Mouse (Mus musculus): Measurements from ENCODE around the gene Siglech. TPM values are rescaled to one million over a fixed set of nuclear protein-coding genes. Genes with fewer than 3 reads are reported as not detected.
"Not testable (repeated sequence)": the region's sequence is repeated elsewhere in the genome, so short reads cannot be mapped to it uniquely, and the experiment has no call there.

Gene Siglech
- polyA plus RNA-seq, 1 experiment from 2014 or later: 2.2 TPM

DNA sequence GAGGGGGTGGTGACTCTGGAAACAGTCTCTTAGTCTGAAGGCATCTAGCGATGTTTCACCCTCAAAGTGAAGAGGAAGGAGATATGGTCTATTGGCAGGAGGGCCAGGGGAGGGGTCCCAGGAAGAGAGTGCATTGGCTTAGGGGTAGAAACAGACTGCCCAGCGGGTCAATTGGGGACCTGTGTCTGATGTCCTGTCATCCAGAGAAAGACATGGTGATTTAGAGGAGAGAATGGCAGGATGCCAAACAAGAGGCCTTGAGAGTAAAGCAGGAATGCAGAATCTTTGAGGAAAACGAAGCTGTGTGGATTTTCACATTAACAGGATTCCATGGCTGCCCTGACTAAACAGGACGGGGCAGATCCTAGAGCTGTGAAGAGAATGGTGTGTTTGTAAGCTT is 12.0 kb downstream of the Siglech start:
- no peak for ATAC-seq
- Histone ChIP-seq H3K9me3 (ENCODE audit: control insufficient read depth, low read length) (no peaks in the 10 kb centered on the region), H3K4me3 (replicated peaks; ENCODE audit: low read length) (no peak overlapping the region), H3K4me1 (replicated peaks; ENCODE audit: control insufficient read depth, insufficient read depth, low read length) (no peaks in the 10 kb centered on the region), H3K27me3 (replicated peaks; ENCODE audit: control insufficient read depth, insufficient read depth, low read length) (no peaks in the 10 kb centered on the region), H3K36me3 (ENCODE audit: control insufficient read depth, insufficient read depth) (no peaks in the 10 kb centered on the region), H3K4me2 (ENCODE audit: low read length) (no peak overlapping the region), H3K9ac (replicated peaks; ENCODE audit: low read depth, low read length) (no peak overlapping the region), H3K27ac (ENCODE audit: low read length) (no peak overlapping the region)
- 63% methylated on average over 4 of the region's 4 CpGs for WGBS

DNA sequence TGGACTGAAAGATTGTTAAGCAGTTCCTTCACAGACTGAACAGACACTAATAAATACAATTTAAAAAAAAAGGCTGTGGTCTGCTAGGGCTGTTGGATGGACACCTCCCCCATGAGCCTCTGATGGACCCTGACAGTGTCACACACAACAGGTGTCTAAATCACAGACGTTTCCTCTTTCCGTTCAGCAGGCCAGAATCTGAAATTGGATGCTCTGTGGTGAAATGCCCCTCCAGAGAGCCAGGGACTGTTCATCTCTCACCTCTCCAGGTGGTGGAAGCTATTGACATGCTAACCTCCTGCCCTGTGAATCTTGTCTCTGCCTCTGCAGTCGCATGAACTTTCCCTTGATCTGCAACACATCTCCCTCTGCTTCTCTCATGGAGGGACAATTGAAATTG is 14.5 kb downstream of the Siglech start:
- no peak overlapping the region for H3K9ac ChIP-seq (replicated peaks; ENCODE audit: low read depth, low read length)
- WGBS: 65% methylated on average over 3 of the region's 3 CpGs
- no peak overlapping the region for H3K4me2 ChIP-seq (ENCODE audit: low read length)
- H3K4me3 ChIP-seq (replicated peaks; ENCODE audit: low read length): no peak overlapping the region
- no peaks in the 10 kb centered on the region for H3K9me3 ChIP-seq (ENCODE audit: control insufficient read depth, low read length)
- no peaks in the 10 kb centered on the region for H3K36me3 ChIP-seq (ENCODE audit: control insufficient read depth, insufficient read depth)
- ATAC-seq: no peak
- H3K4me1 ChIP-seq (replicated peaks; ENCODE audit: control insufficient read depth, insufficient read depth, low read length): no peaks in the 10 kb centered on the region
- H3K27ac ChIP-seq (ENCODE audit: low read length): no peak overlapping the region
- no peaks in the 10 kb centered on the region for H3K27me3 ChIP-seq (replicated peaks; ENCODE audit: control insufficient read depth, insufficient read depth, low read length)

DNA sequence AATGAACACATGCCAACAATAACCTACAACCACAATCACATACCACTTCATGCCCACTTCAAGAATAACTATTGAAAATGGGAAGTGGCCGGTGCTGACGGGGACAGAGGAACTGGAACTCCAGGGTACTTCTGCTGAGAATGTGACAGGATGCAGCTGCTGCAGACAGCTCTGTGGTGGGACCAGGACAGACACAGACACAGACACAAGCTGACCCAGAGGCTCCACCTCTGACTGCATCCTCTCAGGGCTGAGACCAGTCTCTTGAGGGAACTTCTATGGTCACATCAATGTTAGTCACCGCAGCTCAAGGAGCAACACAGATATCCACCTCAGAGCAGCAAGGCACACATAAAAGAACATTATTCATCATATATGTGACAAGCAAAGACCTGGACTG is 16.6 kb downstream of the Siglech start:
- H3K36me3 ChIP-seq (ENCODE audit: control insufficient read depth, insufficient read depth): no peaks in the 10 kb centered on the region
- 94% methylated on average over 3 of the region's 3 CpGs for WGBS
- no peak for ATAC-seq
- no peaks in the 10 kb centered on the region for H3K4me1 ChIP-seq (replicated peaks; ENCODE audit: control insufficient read depth, insufficient read depth, low read length)
- no peak overlapping the region for H3K4me3 ChIP-seq (replicated peaks; ENCODE audit: low read length)
- H3K9ac ChIP-seq (replicated peaks; ENCODE audit: low read depth, low read length): no peak overlapping the region
- H3K9me3 ChIP-seq (ENCODE audit: control insufficient read depth, low read length): no peaks in the 10 kb centered on the region
- H3K27me3 ChIP-seq (replicated peaks; ENCODE audit: control insufficient read depth, insufficient read depth, low read length): no peaks in the 10 kb centered on the region
- no peak overlapping the region for H3K4me2 ChIP-seq (ENCODE audit: low read length)
- no peak overlapping the region for H3K27ac ChIP-seq (ENCODE audit: low read length)

DNA sequence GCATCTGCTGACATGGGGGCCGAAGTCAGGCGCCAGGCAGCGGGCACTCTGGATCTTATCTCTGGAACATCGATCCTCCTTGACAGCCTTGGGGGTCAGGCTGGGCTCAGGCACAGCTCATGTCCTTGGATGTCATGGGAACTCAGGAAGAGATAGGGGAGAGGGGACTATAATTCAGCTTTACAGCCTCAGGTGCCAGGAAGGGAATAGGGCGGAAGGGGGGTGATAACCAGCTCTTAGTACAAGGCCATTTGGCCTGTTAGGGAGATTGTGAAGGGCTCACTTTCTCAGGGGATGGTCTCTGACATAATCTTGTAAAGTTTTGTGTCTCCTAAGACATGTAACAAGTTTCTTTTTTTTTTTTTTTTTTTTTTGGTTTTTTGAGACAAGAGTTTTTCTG is 22.6 kb downstream of the Siglech start:
- H3K27ac ChIP-seq (ENCODE audit: low read length); H3K27me3 ChIP-seq (replicated peaks; ENCODE audit: control insufficient read depth, insufficient read depth, low read length); H3K4me3 ChIP-seq (replicated peaks; ENCODE audit: low read length); ATAC-seq; H3K36me3 ChIP-seq (ENCODE audit: control insufficient read depth, insufficient read depth); H3K9ac ChIP-seq (replicated peaks; ENCODE audit: low read depth, low read length); H3K4me2 ChIP-seq (ENCODE audit: low read length); H3K9me3 ChIP-seq (ENCODE audit: control insufficient read depth, low read length): not testable (repeated sequence)
- H3K4me1 ChIP-seq (replicated peaks; ENCODE audit: control insufficient read depth, insufficient read depth, low read length): peaks cover 15% of the 10 kb centered on the region
- WGBS: 95% methylated on average over 5 of the region's 5 CpGs

DNA sequence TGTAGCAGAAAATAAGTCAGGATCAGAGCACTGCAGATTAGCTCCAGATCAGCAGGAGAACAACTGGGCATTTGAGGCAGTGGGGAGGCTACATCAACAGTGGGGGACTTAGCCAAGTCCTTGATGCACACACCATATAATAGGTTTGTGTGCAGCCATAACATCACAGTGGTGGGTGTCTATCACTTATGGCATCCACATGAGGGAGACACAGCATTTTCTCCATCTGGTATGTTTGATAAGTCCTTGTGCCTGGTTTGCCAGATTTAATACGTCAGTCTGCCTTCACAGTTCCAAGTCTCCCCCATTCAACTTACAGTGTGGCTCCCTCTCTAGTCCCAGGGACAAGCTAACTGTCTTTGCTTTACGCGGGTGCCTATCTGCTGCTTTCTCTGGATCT is 24.3 kb downstream of the Siglech start:
- no peak overlapping the region for H3K9ac ChIP-seq (replicated peaks; ENCODE audit: low read depth, low read length)

DNA sequence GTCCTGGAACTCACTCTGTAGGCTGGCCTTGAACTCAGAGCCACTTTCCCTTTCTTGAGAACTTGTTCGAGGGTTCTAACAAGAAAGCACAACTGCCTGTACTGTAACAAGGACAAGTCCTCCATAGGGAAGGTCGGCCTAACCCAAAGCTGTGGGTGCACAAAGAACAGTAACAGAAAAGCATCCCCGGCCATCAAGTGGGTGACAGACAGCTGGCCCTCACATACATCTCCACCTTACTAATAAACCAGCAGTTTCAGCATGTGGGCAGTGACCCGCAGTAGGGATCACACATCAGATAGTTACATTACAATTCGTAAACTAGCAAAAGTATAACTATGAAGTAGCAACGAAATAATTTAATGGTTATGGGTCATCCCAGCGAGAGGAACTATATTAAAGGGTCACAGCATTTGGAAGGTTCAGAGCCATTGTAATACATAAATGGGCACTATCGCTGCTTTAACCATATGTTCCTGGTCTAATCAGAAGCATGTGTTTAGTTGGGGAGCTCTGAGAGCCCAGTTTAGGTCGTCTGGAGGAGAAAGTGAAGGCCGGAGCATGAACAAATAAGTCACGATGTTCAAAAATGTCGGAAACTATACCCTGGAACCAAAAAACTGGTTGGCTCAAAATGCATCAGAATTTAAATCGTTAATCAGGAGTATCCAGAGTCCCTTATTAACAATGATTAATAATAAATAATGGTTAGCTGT is 25.4 kb downstream of the Siglech start:
- H3K4me1 ChIP-seq (replicated peaks; ENCODE audit: control insufficient read depth, insufficient read depth, low read length): peaks cover 15% of the 10 kb centered on the region
- peak overlapping the region; percentile 63 for H3K27ac ChIP-seq (ENCODE audit: low read length)
- H3K27me3 ChIP-seq (replicated peaks; ENCODE audit: control insufficient read depth, insufficient read depth, low read length): no peaks in the 10 kb centered on the region
- peaks cover 18% of the 10 kb centered on the region for H3K36me3 ChIP-seq (ENCODE audit: control insufficient read depth, insufficient read depth)
- H3K9me3 ChIP-seq (ENCODE audit: control insufficient read depth, low read length): no peaks in the 10 kb centered on the region
- peak overlapping the region; percentile 80 for H3K4me3 ChIP-seq (replicated peaks; ENCODE audit: low read length)
- peak; percentile 30 for ATAC-seq
- WGBS: 32% methylated on average over 13 of the region's 13 CpGs
- peak overlapping the region; percentile 83 for H3K4me2 ChIP-seq (ENCODE audit: low read length)
- peak overlapping the region; percentile 85 for H3K9ac ChIP-seq (replicated peaks; ENCODE audit: low read depth, low read length)

More for the DNA sequence above, 24.3 kb downstream of the Siglech start:
- H3K4me2 ChIP-seq (ENCODE audit: low read length): no peak overlapping the region
- H3K27ac ChIP-seq (ENCODE audit: low read length): no peak overlapping the region
- peaks cover 12% of the 10 kb centered on the region for H3K36me3 ChIP-seq (ENCODE audit: control insufficient read depth, insufficient read depth)
- no peaks in the 10 kb centered on the region for H3K9me3 ChIP-seq (ENCODE audit: control insufficient read depth, low read length)
- no peak overlapping the region for H3K4me3 ChIP-seq (replicated peaks; ENCODE audit: low read length)
- peaks cover 15% of the 10 kb centered on the region for H3K4me1 ChIP-seq (replicated peaks; ENCODE audit: control insufficient read depth, insufficient read depth, low read length)
- ATAC-seq: no peak
- H3K27me3 ChIP-seq (replicated peaks; ENCODE audit: control insufficient read depth, insufficient read depth, low read length): no peaks in the 10 kb centered on the region
- 50% methylated on average over 3 of the region's 3 CpGs for WGBS

DNA sequence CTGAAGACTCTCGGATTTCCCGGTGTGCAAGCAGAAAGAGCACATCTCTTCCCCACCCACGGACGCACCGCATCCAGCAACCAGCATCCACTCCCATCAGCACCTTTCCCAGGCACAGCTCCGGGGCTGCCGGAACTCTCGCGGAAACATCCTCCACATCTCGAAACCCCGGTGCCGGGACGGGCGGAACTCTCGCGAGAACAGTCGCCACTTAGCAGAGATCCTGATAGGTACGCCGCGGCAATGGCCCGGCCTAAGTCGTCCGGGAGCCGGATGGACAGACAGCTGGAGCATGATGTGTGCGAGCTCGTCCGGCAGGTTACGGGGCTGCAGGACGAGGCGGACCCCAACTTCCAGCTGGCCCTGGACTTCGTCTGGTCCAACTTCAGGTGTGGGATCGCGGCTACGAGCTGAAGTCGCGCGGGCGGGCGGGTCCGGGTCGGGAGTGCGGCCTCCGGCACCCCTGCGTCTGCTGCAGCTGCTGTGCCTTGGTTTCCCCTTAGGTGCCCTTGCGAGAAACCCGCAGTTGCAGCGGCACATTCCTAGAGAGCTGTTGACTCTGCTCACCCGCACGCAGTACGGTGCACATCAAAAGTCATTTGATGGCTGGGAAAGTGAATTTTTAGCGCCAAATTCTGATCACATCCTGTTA is 26.1 kb downstream of the Siglech start, which contains the start of gene Tubgcp5:
TSS of gene Tubgcp5 (plus strand) at position 203 of the 652 bp plus-strand sequence.
- Histone ChIP-seq H3K4me2 (ENCODE audit: low read length) (peak within 1 kb of the TSS; percentile 83), H3K4me1 (replicated peaks; ENCODE audit: control insufficient read depth, insufficient read depth, low read length) (peaks cover 15% of the 10 kb centered on the region), H3K9me3 (ENCODE audit: control insufficient read depth, low read length) (no peaks in the 10 kb centered on the region), H3K27me3 (replicated peaks; ENCODE audit: control insufficient read depth, insufficient read depth, low read length) (no peaks in the 10 kb centered on the region), H3K9ac (replicated peaks; ENCODE audit: low read depth, low read length) (peak within 1 kb of the TSS; percentile 85), H3K4me3 (replicated peaks; ENCODE audit: low read length) (peak within 1 kb of the TSS; percentile 80), H3K36me3 (ENCODE audit: control insufficient read depth, insufficient read depth) (peaks cover 20% of the 10 kb centered on the region), H3K27ac (ENCODE audit: low read length) (peak within 1 kb of the TSS; percentile 68)
- under 1% methylated on average over 51 of the region's 51 CpGs for WGBS
- peak; percentile 99 for ATAC-seq

DNA sequence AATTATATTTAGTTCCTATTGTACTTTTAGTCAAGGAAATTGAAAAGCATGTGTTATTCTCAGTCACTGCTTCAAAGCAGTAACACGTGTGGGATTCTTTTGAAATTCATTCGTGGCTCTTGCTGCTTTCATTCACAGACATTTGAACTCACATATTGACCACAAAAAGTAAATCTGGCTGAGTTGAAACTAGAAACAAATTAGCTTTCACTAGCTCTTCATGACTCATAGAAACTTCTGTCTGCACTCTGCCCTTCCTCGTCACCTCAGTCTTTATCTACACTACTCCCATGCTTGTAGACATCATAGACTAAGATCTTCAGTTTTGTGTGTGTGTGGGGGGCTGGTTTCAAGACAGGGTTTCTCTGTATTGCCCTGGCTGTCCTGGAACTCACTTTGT is 32.0 kb downstream of the Siglech start:
- Histone ChIP-seq H3K9ac (replicated peaks; ENCODE audit: low read depth, low read length) (no peak overlapping the region), H3K27ac (ENCODE audit: low read length) (no peak overlapping the region), H3K4me2 (ENCODE audit: low read length) (no peak overlapping the region), H3K36me3 (ENCODE audit: control insufficient read depth, insufficient read depth) (peaks cover 47% of the 10 kb centered on the region), H3K4me1 (replicated peaks; ENCODE audit: control insufficient read depth, insufficient read depth, low read length) (peaks cover 3% of the 10 kb centered on the region), H3K27me3 (replicated peaks; ENCODE audit: control insufficient read depth, insufficient read depth, low read length) (no peaks in the 10 kb centered on the region), H3K4me3 (replicated peaks; ENCODE audit: low read length) (no peak overlapping the region), H3K9me3 (ENCODE audit: control insufficient read depth, low read length) (no peaks in the 10 kb centered on the region)
- no peak for ATAC-seq
- WGBS: 89% methylated on average over 3 of the region's 3 CpGs

DNA sequence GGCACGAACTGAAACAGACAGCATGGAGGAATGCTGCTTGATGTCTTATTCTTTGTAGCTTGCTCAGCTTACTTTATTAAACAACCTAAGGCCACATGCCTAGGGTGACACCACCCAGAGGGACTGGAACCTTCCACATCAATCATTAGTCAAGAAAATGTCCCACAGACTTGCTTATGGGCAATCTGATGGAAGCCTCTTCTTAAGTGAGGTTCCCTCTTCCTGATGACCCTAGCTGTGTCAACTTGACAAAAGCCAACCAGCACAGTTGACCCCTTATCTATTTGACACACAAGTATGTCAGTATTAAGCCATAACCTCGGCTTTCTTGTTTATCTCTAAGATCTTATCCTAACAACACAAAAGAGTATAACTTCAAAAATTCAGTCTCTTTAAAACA is 42.0 kb downstream of the Siglech start:
- Histone ChIP-seq H3K27ac (ENCODE audit: low read length) (no peak overlapping the region), H3K9ac (replicated peaks; ENCODE audit: low read depth, low read length) (no peak overlapping the region), H3K36me3 (ENCODE audit: control insufficient read depth, insufficient read depth) (peaks cover 33% of the 10 kb centered on the region), H3K27me3 (replicated peaks; ENCODE audit: control insufficient read depth, insufficient read depth, low read length) (no peaks in the 10 kb centered on the region), H3K4me2 (ENCODE audit: low read length) (no peak overlapping the region), H3K4me3 (replicated peaks; ENCODE audit: low read length) (no peak overlapping the region), H3K9me3 (ENCODE audit: control insufficient read depth, low read length) (no peaks in the 10 kb centered on the region), H3K4me1 (replicated peaks; ENCODE audit: control insufficient read depth, insufficient read depth, low read length) (no peaks in the 10 kb centered on the region)
- no peak for ATAC-seq
- 99% methylated on average over 2 of the region's 2 CpGs for WGBS
